Mouse (Mus musculus) cortical plate, adult 2 months (tissue): ENCODE results near the gene Bcar1.

ENCODE experiments used
- CTCF ChIP-seq: fragments of 200-500 bp; IDR thresholded peaks from 2 replicates; pipeline ENCODE4 v1.5.1; 2011; ENCODE audit warnings: mild to moderate bottlenecking, control low read depth, low read length; ENCODE audit not compliant: insufficient read depth; ENCODE audit errors: extremely low read depth
- POLR2A ChIP-seq: fragments of 200-500 bp; IDR thresholded peaks from 2 replicates; pipeline ENCODE4 v1.6.1; 2011; ENCODE audit warnings: mild to moderate bottlenecking, low read length, control low read depth; ENCODE audit not compliant: insufficient read depth; ENCODE audit errors: extremely low read depth

GRCm38 (mm10) chr8:111699035-111699434 is 44.6 kb downstream of the Bcar1 start:
- TF ChIP-seq CTCF (no peak), POLR2A (no peak)
